Mouse (Mus musculus): ENCODE results near the gene Galk1.

GRCm38 (mm10) chr11:116041833-116042232, 29.3 kb upstream of the Galk1 start:
- no peak for TF ChIP-seq CTCF (conservative IDR thresholded peaks at IDR 0.05; ENCODE audit: insufficient read depth, insufficient read length, low read depth, low read length)
- no peak for TF ChIP-seq POLR2A (IDR thresholded peaks at IDR 0.05; ENCODE audit: low read depth, low read length)

All from kidney, adult 2 months (tissue).